Mouse (Mus musculus) cerebellum, adult 2 months (tissue): ENCODE data around the gene Fbxw7.

Source experiments
- CTCF ChIP-seq: fragments of 200-500 bp; IDR thresholded peaks from 2 replicates; pipeline ENCODE4 v1.5.1; 2011; ENCODE audit warnings: low read depth, mild to moderate bottlenecking, control low read depth, low read length, moderate library complexity, borderline replicate concordance; ENCODE audit not compliant: insufficient read depth
- POLR2A ChIP-seq: fragments of 200-500 bp; IDR thresholded peaks from 2 replicates; pipeline ENCODE4 v1.6.1; 2011; ENCODE audit warnings: low read length, control low read depth, borderline replicate concordance; ENCODE audit not compliant: insufficient read depth

DNA sequence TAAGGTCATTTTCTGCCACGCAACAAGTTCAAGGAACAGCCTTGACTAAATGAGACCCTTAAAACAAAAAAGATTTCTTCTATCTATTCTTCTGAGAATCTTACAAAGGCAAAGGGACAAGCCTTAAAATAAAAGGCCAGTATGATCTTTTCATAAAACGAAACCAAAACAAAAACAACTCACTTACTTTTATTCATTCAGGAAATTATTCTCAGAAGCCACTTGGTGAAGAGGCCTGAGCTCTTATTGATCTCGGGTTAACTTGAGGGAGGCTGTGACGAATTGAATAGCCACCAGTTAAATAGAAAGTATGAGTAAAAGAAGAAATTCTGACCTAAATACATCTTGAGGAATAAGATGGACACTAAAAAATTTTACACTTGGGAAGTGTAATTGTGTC lies 46.1 kb upstream of the Fbxw7 start:
- TF ChIP-seq CTCF (no peak), POLR2A (no peak)
